Mouse (Mus musculus): ENCODE measurements around the gene Gm9817. TPM values are rescaled to one million over a fixed set of nuclear protein-coding genes. Genes with fewer than 3 reads are reported as not detected.

Gene Gm9817
- polyA plus RNA-seq, 1 experiment from 2014 or later: not detected

DNA sequence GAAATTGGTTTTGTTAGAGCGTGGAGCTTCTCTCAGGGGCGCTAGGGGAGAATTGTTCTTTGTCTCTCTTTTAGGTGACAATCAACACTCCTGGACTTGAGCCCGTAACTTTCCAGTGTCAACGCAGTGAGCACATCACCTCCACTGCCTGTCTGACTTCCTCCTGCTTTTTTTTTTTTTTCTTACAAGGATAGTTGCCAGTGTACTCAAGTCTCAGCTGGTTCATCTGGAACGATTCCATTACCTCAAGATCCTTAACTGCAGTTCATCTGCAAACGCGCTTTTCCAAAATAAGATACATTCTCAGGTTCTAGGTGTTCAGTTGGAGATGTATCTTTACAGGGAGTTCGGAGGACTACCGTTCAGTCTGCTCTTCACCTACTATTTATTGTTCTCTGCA, 16.5 kb downstream of the Gm9817 start:
- WGBS: 91% methylated on average over 9 of the region's 9 CpGs
- no peaks in the 10 kb centered on the region for H3K36me3 ChIP-seq
- H3K27me3 ChIP-seq: no peaks in the 10 kb centered on the region
- H3K4me3 ChIP-seq: no peak overlapping the region
- H3K27ac ChIP-seq: no peak overlapping the region
- ATAC-seq (ENCODE audit: low FRiP score): no peak
- no peaks in the 10 kb centered on the region for H3K4me1 ChIP-seq
- H3K9ac ChIP-seq: no peak overlapping the region
- H3K4me2 ChIP-seq (replicated peaks): no peak overlapping the region
- no peaks in the 10 kb centered on the region for H3K9me3 ChIP-seq (replicated peaks)

DNA sequence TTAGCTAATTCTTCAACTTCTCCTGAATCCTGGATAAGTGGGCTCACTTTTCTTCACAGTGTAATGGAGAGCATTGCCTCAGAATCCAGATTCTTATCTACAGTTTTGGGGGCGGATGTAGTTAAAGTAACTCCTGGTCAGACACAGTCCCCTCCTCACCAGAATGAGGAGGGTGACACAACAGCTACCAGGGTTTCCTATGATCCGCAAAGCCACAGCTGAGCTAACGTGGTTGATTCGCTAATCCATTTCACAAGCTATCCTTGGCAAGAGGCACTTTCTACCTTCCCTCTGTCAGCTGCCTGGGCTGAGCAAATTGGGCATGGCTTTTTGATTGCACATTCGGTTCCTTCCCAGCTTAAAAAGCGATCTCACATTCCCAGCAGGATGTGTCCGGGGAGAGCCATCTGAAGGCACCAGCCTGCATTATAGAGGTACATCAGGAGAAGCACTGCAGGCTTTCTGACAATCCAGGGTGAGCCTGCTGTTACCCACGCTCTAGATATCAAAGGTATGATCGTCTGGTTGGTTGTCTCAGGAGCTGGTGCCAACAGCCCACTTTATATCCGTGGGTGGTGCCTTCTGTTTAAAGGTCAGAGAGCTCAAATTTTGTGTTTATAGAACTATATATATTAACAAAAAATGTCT, 21.2 kb downstream of the Gm9817 start:
- Histone ChIP-seq H3K4me1 (no peaks in the 10 kb centered on the region), H3K4me2 (replicated peaks) (no peak overlapping the region), H3K27me3 (no peaks in the 10 kb centered on the region), H3K4me3 (no peak overlapping the region), H3K27ac (no peak overlapping the region), H3K9me3 (replicated peaks) (no peaks in the 10 kb centered on the region), H3K36me3 (no peaks in the 10 kb centered on the region), H3K9ac (no peak overlapping the region)
- 78% methylated on average over 10 of the region's 10 CpGs for WGBS
- ATAC-seq (ENCODE audit: low FRiP score): no peak

DNA sequence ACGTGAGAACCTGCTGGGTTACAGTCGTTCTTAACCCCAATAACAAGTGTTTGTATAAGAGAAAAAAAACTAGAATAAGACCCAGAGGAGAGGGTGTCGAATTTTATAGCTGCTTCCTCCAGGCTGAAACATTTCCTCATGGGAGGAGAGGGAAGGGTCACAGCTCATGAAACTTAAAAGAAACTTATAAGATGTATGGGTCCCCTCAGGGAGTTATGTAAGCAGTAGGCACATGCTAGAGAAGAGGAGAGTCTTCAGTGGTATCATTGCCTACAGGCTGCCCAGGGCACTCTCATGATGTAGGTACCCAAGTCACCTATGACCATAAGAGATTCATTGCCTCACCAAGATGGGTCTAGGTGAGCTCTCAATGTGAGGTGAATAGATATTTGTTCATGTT, 28.0 kb downstream of the Gm9817 start:
- H3K4me3 ChIP-seq: no peak overlapping the region
- H3K4me2 ChIP-seq (replicated peaks): no peak overlapping the region
- no peaks in the 10 kb centered on the region for H3K27me3 ChIP-seq
- no peaks in the 10 kb centered on the region for H3K4me1 ChIP-seq
- no peaks in the 10 kb centered on the region for H3K9me3 ChIP-seq (replicated peaks)
- H3K9ac ChIP-seq: no peak overlapping the region
- no peak for ATAC-seq (ENCODE audit: low FRiP score)
- 72% methylated on average over 3 of the region's 3 CpGs for WGBS
- H3K27ac ChIP-seq: no peak overlapping the region
- H3K36me3 ChIP-seq: no peaks in the 10 kb centered on the region

DNA sequence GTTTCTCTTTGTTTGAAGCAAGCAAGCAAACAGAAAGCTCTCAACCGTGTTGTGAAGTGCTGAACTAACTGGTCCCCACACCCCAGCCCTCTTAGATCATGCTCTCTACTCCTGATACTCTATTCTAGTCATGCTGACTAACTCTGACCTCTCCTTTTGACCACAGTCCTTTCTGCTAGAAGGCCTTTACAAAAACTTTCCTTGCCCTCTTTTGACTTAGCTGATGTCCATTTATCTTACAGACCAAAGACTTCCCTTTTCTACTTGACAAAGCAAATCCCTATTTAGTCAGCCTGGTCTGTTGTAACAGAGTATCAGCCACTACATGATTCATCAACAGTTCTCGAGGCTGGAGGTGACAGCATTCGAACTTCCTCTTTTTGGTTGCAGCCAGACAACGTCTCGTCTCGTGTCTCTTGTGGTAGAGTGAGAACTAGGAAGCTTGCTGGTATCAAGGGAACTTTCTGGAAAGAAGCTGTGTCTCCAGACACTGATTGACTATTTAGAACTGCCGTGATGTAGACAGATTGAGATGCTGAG, 30.4 kb downstream of the Gm9817 start:
- H3K4me2 ChIP-seq (replicated peaks): no peak overlapping the region
- no peak overlapping the region for H3K9ac ChIP-seq
- H3K27me3 ChIP-seq: no peaks in the 10 kb centered on the region
- no peak for ATAC-seq (ENCODE audit: low FRiP score)
- H3K4me3 ChIP-seq: no peak overlapping the region
- H3K9me3 ChIP-seq (replicated peaks): no peaks in the 10 kb centered on the region
- H3K36me3 ChIP-seq: no peaks in the 10 kb centered on the region
- no peaks in the 10 kb centered on the region for H3K4me1 ChIP-seq
- 51% methylated on average over 7 of the region's 7 CpGs for WGBS
- no peak overlapping the region for H3K27ac ChIP-seq

DNA sequence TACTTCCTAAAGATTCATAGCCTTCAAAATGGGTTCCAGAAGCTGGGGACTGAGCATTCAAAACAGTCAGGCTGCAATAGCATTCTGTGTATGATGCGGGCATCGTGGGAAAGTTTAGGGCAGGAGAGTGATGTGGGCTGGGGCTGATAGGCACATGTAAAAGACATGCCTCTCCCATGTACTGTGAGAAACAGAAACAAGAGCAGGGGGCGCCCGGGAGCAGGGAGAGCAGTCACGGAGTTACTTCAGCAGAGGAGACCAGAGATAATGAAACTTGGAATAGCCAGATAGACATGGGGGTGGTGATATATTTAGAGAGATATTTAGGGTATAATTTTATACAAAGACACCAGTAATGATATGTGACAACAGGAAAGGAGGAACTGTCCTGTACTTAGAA, 39.9 kb downstream of the Gm9817 start:
- WGBS: 85% methylated on average over 5 of the region's 5 CpGs
- Histone ChIP-seq H3K36me3 (no peaks in the 10 kb centered on the region), H3K4me1 (no peaks in the 10 kb centered on the region), H3K4me3 (no peak overlapping the region), H3K9ac (no peak overlapping the region), H3K9me3 (replicated peaks) (no peaks in the 10 kb centered on the region), H3K4me2 (replicated peaks) (no peak overlapping the region), H3K27me3 (no peaks in the 10 kb centered on the region), H3K27ac (no peak overlapping the region)
- ATAC-seq (ENCODE audit: low FRiP score): no peak

DNA sequence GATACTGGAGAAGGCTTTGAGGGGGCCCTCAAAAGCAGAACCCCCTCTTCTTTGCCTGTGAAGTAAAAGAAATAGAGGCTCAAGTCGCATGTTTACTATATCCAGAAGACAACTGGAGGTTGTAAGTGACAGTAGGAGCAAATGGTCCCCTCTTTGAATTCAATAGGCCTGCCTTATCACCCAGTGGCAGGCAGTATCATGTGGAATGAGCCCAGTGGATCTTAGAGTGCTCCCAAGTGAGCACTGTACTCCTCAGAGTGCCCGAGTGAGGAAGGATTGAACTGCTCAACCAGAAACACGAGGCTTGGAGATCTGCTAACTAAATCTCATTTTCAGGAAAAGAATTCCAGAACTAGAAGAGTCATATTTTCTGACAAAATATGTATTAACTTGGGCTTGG, 40.3 kb downstream of the Gm9817 start:
- H3K4me1 ChIP-seq: no peaks in the 10 kb centered on the region
- 81% methylated on average over 3 of the region's 3 CpGs for WGBS
- H3K9me3 ChIP-seq (replicated peaks): no peaks in the 10 kb centered on the region
- no peak overlapping the region for H3K27ac ChIP-seq
- H3K36me3 ChIP-seq: no peaks in the 10 kb centered on the region
- ATAC-seq (ENCODE audit: low FRiP score): no peak
- H3K4me3 ChIP-seq: no peak overlapping the region
- no peaks in the 10 kb centered on the region for H3K27me3 ChIP-seq
- no peak overlapping the region for H3K9ac ChIP-seq
- H3K4me2 ChIP-seq (replicated peaks): no peak overlapping the region

Other genes starting within 250 kb of the Gm9817 start
- gene Dtnbp1, start 76.5 kb upstream of the Gm9817 start, polyA plus RNA-seq (2016; fragmentation: Nextera tagmentation; extraction: Ambion mirVana): 79.3 and 81.6 TPM in 2 replicates